Mouse (Mus musculus) lung, postnatal 25 days (tissue): ENCODE results near the gene Dusp10.

Source experiments
- DNase-seq: peaks from one replicate; pipeline ENCODE4 v3.0.0; 2022; ENCODE audit warnings: low spot score

Dusp10 gene

GRCm38 (mm10) chr1:184030070-184030802 is 17.1 kb downstream of the Dusp10 start:
- DNase-seq: no peak

GRCm38 (mm10) chr1:184032682-184033389 is 19.7 kb downstream of the Dusp10 start:
- no peak for DNase-seq

- peak; percentile 68 for DNase-seq
Observed at GRCm38 (mm10) chr1:184033390-184034010, 20.4 kb downstream of the Dusp10 start.

GRCm38 (mm10) chr1:184034011-184034557 is 21.0 kb downstream of the Dusp10 start, which contains the start of gene 1700056E22Rik:
Gene 1700056E22Rik, minus strand, starts transcription at chr1:184034301.
- peak; percentile 99 for DNase-seq

- no peak for DNase-seq
Observed at GRCm38 (mm10) chr1:184034741-184035181, 21.7 kb downstream of the Dusp10 start.

- DNase-seq: no peak
Observed at GRCm38 (mm10) chr1:184035346-184035903, 22.3 kb downstream of the Dusp10 start.

GRCm38 (mm10) chr1:184037802-184038201 is 24.7 kb downstream of the Dusp10 start:
- no peak for DNase-seq

GRCm38 (mm10) chr1:184039301-184039700 is 26.2 kb downstream of the Dusp10 start:
- DNase-seq: no peak

GRCm38 (mm10) chr1:184040181-184040580 is 27.1 kb downstream of the Dusp10 start:
- DNase-seq: no peak

GRCm38 (mm10) chr1:184040906-184041305 is 27.8 kb downstream of the Dusp10 start:
- no peak for DNase-seq

GRCm38 (mm10) chr1:184041778-184042573 is 28.9 kb downstream of the Dusp10 start:
- peak; percentile 37 for DNase-seq

- DNase-seq: no peak
Observed at GRCm38 (mm10) chr1:184042745-184043144, 29.6 kb downstream of the Dusp10 start.

- no peak for DNase-seq
Observed at GRCm38 (mm10) chr1:184043391-184043790, 30.3 kb downstream of the Dusp10 start.

GRCm38 (mm10) chr1:184046070-184046677 is 33.1 kb downstream of the Dusp10 start:
- DNase-seq: no peak

GRCm38 (mm10) chr1:184047818-184048217 is 34.7 kb downstream of the Dusp10 start:
- no peak for DNase-seq

- DNase-seq: no peak
Observed at GRCm38 (mm10) chr1:184048675-184049418, 35.7 kb downstream of the Dusp10 start.

- DNase-seq: no peak
Observed at GRCm38 (mm10) chr1:184051286-184051685, 38.2 kb downstream of the Dusp10 start.

GRCm38 (mm10) chr1:184051824-184052223 is 38.7 kb downstream of the Dusp10 start:
- DNase-seq: no peak

GRCm38 (mm10) chr1:184052331-184052730 is 39.2 kb downstream of the Dusp10 start:
- no peak for DNase-seq

- no peak for DNase-seq
Observed at GRCm38 (mm10) chr1:184053141-184053540, 40.0 kb downstream of the Dusp10 start.
